Mouse (Mus musculus) spleen, adult 2 months (tissue): Measurements from ENCODE around the gene Gm21987. TPM values are rescaled to one million over a fixed set of nuclear protein-coding genes. Genes with fewer than 3 reads are reported as not detected.

Experiments
- DNase-seq, 2 experiments: peaks; one replicate each; pipeline versions ENCODE4 v3.0.0 to v3.0.0-alpha.2; 2012 to 2021; ENCODE audit warnings: low spot score in 2 of 2, low read depth in 1 of 2
- H3K27ac ChIP-seq: fragments of 200-500 bp; 2 replicates; pipeline ENCODE4 v1.5.1; 2012; ENCODE audit warnings: low read length, inconsistent platforms; ENCODE audit not compliant: insufficient read depth
- H3K27me3 ChIP-seq: fragments of 200-500 bp; 2 replicates; pipeline ENCODE4 v1.6.1; 2012; ENCODE audit warnings: mild to moderate bottlenecking, moderate library complexity, low read length, inconsistent platforms; ENCODE audit not compliant: control insufficient read depth, insufficient read depth
- H3K36me3 ChIP-seq: fragments of 200-500 bp; 2 replicates; pipeline ENCODE4 v1.6.1; 2012; ENCODE audit warnings: mild to moderate bottlenecking, low read length, inconsistent platforms; ENCODE audit not compliant: control insufficient read depth, insufficient read depth
- H3K4me1 ChIP-seq: fragments of 200-500 bp; 2 replicates; pipeline ENCODE4 v1.6.1; 2011; ENCODE audit warnings: inconsistent platforms; ENCODE audit not compliant: control insufficient read depth, insufficient read depth, insufficient read length
- H3K4me3 ChIP-seq: fragments of 200-500 bp; 2 replicates; pipeline ENCODE4 v1.5.1; 2011; ENCODE audit warnings: mild to moderate bottlenecking, inconsistent platforms; ENCODE audit not compliant: insufficient read depth, insufficient read length; ENCODE audit errors: extremely low read depth
- CTCF ChIP-seq: fragments of 200-500 bp; IDR thresholded peaks from 2 replicates; pipeline ENCODE4 v1.5.1; 2011; ENCODE audit warnings: mild to moderate bottlenecking, inconsistent platforms; ENCODE audit not compliant: insufficient read depth, insufficient read length, insufficient replicate concordance; ENCODE audit errors: extremely low read depth
- POLR2A ChIP-seq: fragments of 200-500 bp; IDR thresholded peaks from 2 replicates; pipeline ENCODE4 v1.6.1; 2011; ENCODE audit warnings: low read depth, low read length, inconsistent platforms
- WGBS: fragments of 180-500 bp; shearing (Covaris S2); methylation state at CpG from one replicate; pipeline ENCODE4 v1.1.7; 2018; 5-methylcytosine and 5-hydroxymethylcytosine counted together
- polyA plus RNA-seq: library from polyadenylated mRNA; depleted of rRNA; stranded (reverse); fragments of >200 nt; gene quantifications from 2 replicates; pipeline ENCODE4 v1.2.3, GENCODE M21; 2012

Gm21987 gene
- polyA plus RNA-seq, 1 experiment: not detected

GRCm38 (mm10) chr16:38348217-38348761, 1.4 kb downstream of the Gm21987 start:
- no peak for DNase-seq
- Histone ChIP-seq H3K4me1 (peaks cover 6% of the 10 kb centered on the region; the same call in 1 of the 2 replicates), H3K27me3 (no peaks in the 10 kb centered on the region), H3K36me3 (peaks cover 20% of the 10 kb centered on the region), H3K4me3 (no peak overlapping the region), H3K27ac (no peak overlapping the region)
- WGBS: 78% methylated on average over 9 of the region's 9 CpGs
- no peak for TF ChIP-seq CTCF
- no peak for TF ChIP-seq POLR2A

GRCm38 (mm10) chr16:38349881-38350280, 3.0 kb downstream of the Gm21987 start:
- DNase-seq: no peak
- Histone ChIP-seq H3K4me3 (no peak overlapping the region), H3K36me3 (peaks cover 24% of the 10 kb centered on the region), H3K4me1 (peaks cover 6% of the 10 kb centered on the region; the same call in 1 of the 2 replicates), H3K27me3 (no peaks in the 10 kb centered on the region), H3K27ac (no peak overlapping the region)
- 74% methylated on average over 2 of the region's 2 CpGs for WGBS
- no peak for TF ChIP-seq POLR2A
- no peak for TF ChIP-seq CTCF

GRCm38 (mm10) chr16:38350361-38350855, 3.6 kb downstream of the Gm21987 start:
- H3K27ac ChIP-seq: no peak overlapping the region
- TF ChIP-seq CTCF (no peak), POLR2A (no peak)
- H3K36me3 ChIP-seq: peaks cover 25% of the 10 kb centered on the region
- peaks cover 6% of the 10 kb centered on the region; the same call in 1 of the 2 replicates for H3K4me1 ChIP-seq
- 82% methylated on average over 7 of the region's 7 CpGs for WGBS
- DNase-seq: no peak
- no peaks in the 10 kb centered on the region for H3K27me3 ChIP-seq
- H3K4me3 ChIP-seq: no peak overlapping the region

- TF ChIP-seq POLR2A: no peak
- TF ChIP-seq CTCF: no peak
- Histone ChIP-seq H3K27me3 (no peaks in the 10 kb centered on the region), H3K36me3 (peaks cover 25% of the 10 kb centered on the region), H3K4me3 (no peak overlapping the region), H3K27ac (no peak overlapping the region), H3K4me1 (peaks cover 6% of the 10 kb centered on the region; the same call in 1 of the 2 replicates)
- no peak for DNase-seq
- WGBS: 70% methylated on average over 6 of the region's 6 CpGs
These were observed 4.1 kb downstream of the Gm21987 start for GRCm38 (mm10) chr16:38350939-38351338.

DNA sequence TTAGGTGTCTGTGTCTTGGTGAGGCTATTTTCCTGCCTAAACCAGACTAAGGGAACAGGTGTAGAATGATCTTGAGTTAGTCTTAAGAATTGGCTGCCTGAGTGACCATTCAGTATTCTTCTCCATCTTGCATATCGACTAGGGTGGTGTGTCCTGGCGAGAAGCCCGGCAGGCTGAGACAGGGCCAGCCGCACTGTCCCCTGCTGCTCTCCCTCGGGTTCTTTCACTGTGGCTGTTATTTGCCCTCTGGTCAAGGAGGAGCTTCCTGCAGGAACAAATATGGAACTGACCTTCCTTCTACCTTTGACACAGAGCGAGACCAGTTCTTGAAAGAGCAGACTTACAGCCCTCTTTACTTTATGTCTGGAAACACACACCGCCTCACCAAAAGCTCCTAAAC, 5.2 kb downstream of the Gm21987 start:
- 81% methylated on average over 7 of the region's 7 CpGs for WGBS
- no peak for DNase-seq
- H3K36me3 ChIP-seq: peaks cover 30% of the 10 kb centered on the region

DNA sequence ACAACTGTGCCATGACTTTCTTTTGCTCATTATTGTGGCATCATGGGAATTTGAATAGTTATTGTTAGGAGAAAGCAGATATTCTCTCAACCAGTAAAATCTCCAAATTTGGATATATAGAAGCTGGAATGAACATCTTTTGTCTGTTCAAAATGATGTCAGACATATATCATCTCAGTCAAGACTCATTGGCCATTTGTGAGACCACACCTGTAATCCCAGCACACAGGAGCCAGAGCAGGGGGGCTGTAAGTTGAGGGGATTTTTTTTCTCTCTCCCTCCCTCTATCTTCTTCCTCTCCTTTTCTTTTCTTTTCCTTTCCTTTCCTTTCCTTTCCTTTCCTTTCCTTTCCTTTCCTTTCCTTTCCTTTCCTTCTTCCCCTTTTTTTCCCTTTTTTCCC, 6.0 kb downstream of the Gm21987 start:
- Histone ChIP-seq H3K36me3 (peaks cover 30% of the 10 kb centered on the region), H3K27me3 (no peaks in the 10 kb centered on the region), H3K4me1 (peaks cover 6% of the 10 kb centered on the region; the same call in 1 of the 2 replicates)

More for the DNA sequence above, 5.2 kb downstream of the Gm21987 start:
- Histone ChIP-seq H3K4me1 (peaks cover 6% of the 10 kb centered on the region; the same call in 1 of the 2 replicates), H3K27me3 (no peaks in the 10 kb centered on the region), H3K4me3 (no peak overlapping the region), H3K27ac (no peak overlapping the region)
- no peak for TF ChIP-seq CTCF
- no peak for TF ChIP-seq POLR2A

DNA sequence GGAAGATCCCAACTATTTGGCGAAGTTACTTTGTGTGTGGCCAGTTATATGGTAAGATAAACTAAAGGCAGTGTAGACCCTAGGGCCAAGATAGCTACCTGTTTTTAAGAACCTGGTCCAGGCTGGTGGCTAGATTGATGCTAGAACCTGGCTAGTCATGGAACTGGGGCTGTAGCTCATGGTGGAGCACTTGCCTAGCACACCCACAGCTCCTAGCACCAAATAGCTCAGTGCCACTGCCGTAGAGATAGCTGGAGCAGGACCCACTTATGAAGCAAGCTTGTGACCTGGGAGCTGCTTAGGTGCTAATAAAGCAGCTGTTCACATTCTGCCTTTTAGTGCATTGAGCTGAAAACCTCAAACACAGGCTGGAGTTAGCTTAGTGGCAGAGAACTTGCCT, 6.8 kb downstream of the Gm21987 start:
- DNase-seq: no peak
- H3K4me1 ChIP-seq: peaks cover 3% of the 10 kb centered on the region; the same call in 1 of the 2 replicates
- no peak overlapping the region for H3K4me3 ChIP-seq
- TF ChIP-seq POLR2A (no peak), CTCF (no peak)
- no peaks in the 10 kb centered on the region for H3K27me3 ChIP-seq
- H3K36me3 ChIP-seq: peaks cover 30% of the 10 kb centered on the region
- no peak overlapping the region for H3K27ac ChIP-seq
- WGBS: 93% methylated on average over 2 of the region's 2 CpGs

More for the DNA sequence above, 6.0 kb downstream of the Gm21987 start:
- no peak for DNase-seq
- Histone ChIP-seq H3K27ac (no peak overlapping the region), H3K4me3 (no peak overlapping the region)
- TF ChIP-seq CTCF (no peak), POLR2A (no peak)
